Comparison of ENCODE assay signal across 8 mouse cellular contexts in genomic region chr10:125388876-125389786, GRCm38 (mm10). TPM values are rescaled to one million over a fixed set of nuclear protein-coding genes. Genes with fewer than 3 reads are reported as not detected.
A peak's percentile ranks its signal among the peaks of the same experiment; 100 is the strongest.
DNase-seq lines count a peak whose midpoint lies in the region; ATAC-seq and TF ChIP-seq lines count a peak whose summit lies in the region.

Gene Slc16a7 (minus strand): TSS chr10:125389465.

- H3K9me3 ChIP-seq in limb, embryonic 11.5 days (ENCODE audit: control insufficient read depth, low read length), result no peaks in the 10 kb centered on the region
- H3K9me3 ChIP-seq in midbrain, embryonic 12.5 days, result no peaks in the 10 kb centered on the region

- DNase-seq in adrenal gland, adult 18-20 months (ENCODE audit: low spot score in 2 of 2), result peak; percentile 56 to 60
- peak; percentile 82 for DNase-seq in embryo, embryonic 10.5 days (ENCODE audit: low spot score)
- DNase-seq in heart, adult 18-20 months, result peak; percentile 75 to 76
- peak; percentile 80 for DNase-seq in kidney, adult 2 months
- DNase-seq in limb, embryonic 11.5 days (ENCODE audit: low spot score), result peak; percentile 84
- DNase-seq in c-Kit-positive CD71-positive TER-119-positive erythroid progenitor cells, embryonic 14.5 days (ENCODE audit: low spot score), result no peak

- TF ChIP-seq POLR2A in kidney, adult 2 months (IDR thresholded peaks at IDR 0.05; ENCODE audit: low read depth, low read length), result peak; percentile 4
- TF ChIP-seq POLR2A in small intestine, adult 2 months (IDR thresholded peaks at IDR 0.05; ENCODE audit: low read depth, low read length), result no peak

- H3K4me2 ChIP-seq in limb, embryonic 11.5 days (ENCODE audit: low read depth, severe bottlenecking), result peak within 1 kb of the TSS; percentile 64
- H3K4me2 ChIP-seq in midbrain, embryonic 12.5 days (replicated peaks), result peak within 1 kb of the TSS; percentile 79

- H3K27me3 ChIP-seq in kidney, adult 2 months (replicated peaks; ENCODE audit: control insufficient read depth, insufficient read depth, low read length), result no peaks in the 10 kb centered on the region
- no peaks in the 10 kb centered on the region for H3K27me3 ChIP-seq in limb, embryonic 11.5 days (ENCODE audit: control insufficient read depth, insufficient read depth, low read length)
- H3K27me3 ChIP-seq in midbrain, embryonic 12.5 days, result peaks cover 9% of the 10 kb centered on the region
- H3K27me3 ChIP-seq in small intestine, adult 2 months (ENCODE audit: control insufficient read depth, insufficient read depth, low read length), result no peaks in the 10 kb centered on the region

- under 1% methylated on average over 66 of the region's 67 CpGs for WGBS in kidney, adult 2 months
- WGBS in limb, embryonic 11.5 days, result under 1% methylated on average over 64 of the region's 67 CpGs
- WGBS in midbrain, embryonic 12.5 days, result under 1% methylated on average over 66 of the region's 67 CpGs
- WGBS in small intestine, adult 2 months, result under 1% methylated on average over 67 of the region's 67 CpGs

- H3K27ac ChIP-seq in kidney, adult 2 months (ENCODE audit: insufficient read depth, low read depth, low read length), result peak within 1 kb of the TSS; percentile 85
- H3K27ac ChIP-seq in limb, embryonic 11.5 days (replicated peaks; ENCODE audit: low read depth, low read length), result no peak within 1 kb of the TSS
- 0 out of 2 replicates have a peak within 1 kb of the TSS, but pooled peaks have one; percentile 42 for H3K27ac ChIP-seq in midbrain, embryonic 12.5 days (replicated peaks)
- peak within 1 kb of the TSS; percentile 43 for H3K27ac ChIP-seq in small intestine, adult 2 months (ENCODE audit: insufficient read depth, low read depth, low read length)

- peak within 1 kb of the TSS; percentile 61 for H3K9ac ChIP-seq in limb, embryonic 11.5 days (ENCODE audit: low read length)
- H3K9ac ChIP-seq in midbrain, embryonic 12.5 days (replicated peaks), result peak within 1 kb of the TSS; percentile 84

- no peaks in the 10 kb centered on the region for H3K36me3 ChIP-seq in kidney, adult 2 months (ENCODE audit: control insufficient read depth, insufficient read depth, low read length)
- no peaks in the 10 kb centered on the region for H3K36me3 ChIP-seq in limb, embryonic 11.5 days (ENCODE audit: control insufficient read depth, insufficient read depth, low read length)
- no peaks in the 10 kb centered on the region for H3K36me3 ChIP-seq in midbrain, embryonic 12.5 days
- no peaks in the 10 kb centered on the region for H3K36me3 ChIP-seq in small intestine, adult 2 months (ENCODE audit: control insufficient read depth, insufficient read depth, low read length)

- peak; percentile 34; the same call in 1 of the 2 replicates for TF ChIP-seq CTCF in kidney, adult 2 months (conservative IDR thresholded peaks at IDR 0.05; ENCODE audit: insufficient read depth, insufficient read length, low read depth, low read length)
- no peak for TF ChIP-seq CTCF in small intestine, adult 2 months (IDR thresholded peaks at IDR 0.05; ENCODE audit: extremely low read depth, insufficient read length, insufficient replicate concordance, low read depth, low read length)

- peak within 1 kb of the TSS; percentile 73 for H3K4me3 ChIP-seq in kidney, adult 2 months (ENCODE audit: insufficient read depth, low read depth, low read length)
- H3K4me3 ChIP-seq in limb, embryonic 11.5 days (ENCODE audit: low read depth, low read length), result peak within 1 kb of the TSS; percentile 63
- H3K4me3 ChIP-seq in midbrain, embryonic 12.5 days, result peak within 1 kb of the TSS; percentile 74
- peak within 1 kb of the TSS; percentile 68 for H3K4me3 ChIP-seq in small intestine, adult 2 months (ENCODE audit: low read depth, low read length)

- no peaks in the 10 kb centered on the region; the same call in 1 of the 2 replicates for H3K4me1 ChIP-seq in kidney, adult 2 months (ENCODE audit: control insufficient read depth, insufficient read depth, low read length)
- peaks cover 4% of the 10 kb centered on the region for H3K4me1 ChIP-seq in limb, embryonic 11.5 days (ENCODE audit: control insufficient read depth, insufficient read depth, low read length)
- H3K4me1 ChIP-seq in midbrain, embryonic 12.5 days, result peaks cover 6% of the 10 kb centered on the region
- peaks cover 5% of the 10 kb centered on the region for H3K4me1 ChIP-seq in small intestine, adult 2 months (ENCODE audit: control insufficient read depth, insufficient read depth, insufficient read length, low read length)

- peak; percentile 91 for ATAC-seq in limb, embryonic 11.5 days (ENCODE audit: insufficient number of reproducible peaks, low FRiP score, low TSS enrichment, low read depth)
- peak; percentile 95 for ATAC-seq in midbrain, embryonic 12.5 days (ENCODE audit: low FRiP score, low read depth)

RNA-seq across cellular contexts. Expression of gene Slc16a7, which starts in this region (rescaled TPM):
- total RNA-seq in adrenal gland, adult 18-20 months (2021), result 10 to 100 TPM in 1 of 2 experiments, 1 to 10 TPM in 1; 7.8 to 12.8 TPM
- total RNA-seq in heart, adult 18-20 months (2021), result 10 to 100 TPM in 1 of 2 experiments, 1 to 10 TPM in 1; 9.8 to 19.9 TPM
- polyA plus RNA-seq in kidney, adult 2 months (2012; rRNA removed), result 38.7 and 38.9 TPM in 2 replicates
- 4.3 TPM in 2 replicates for polyA plus RNA-seq in limb, embryonic 11.5 days (2014; fragmentation: Nextera tagmentation; extraction: Ambion mirVana)
- polyA plus RNA-seq in midbrain, embryonic 12.5 days (2016; fragmentation: Nextera tagmentation; extraction: Ambion mirVana), result 4.2 and 4.5 TPM in 2 replicates
- 0.46 and 4.8 TPM in 2 replicates for polyA plus RNA-seq in small intestine, adult 2 months (2012; rRNA removed)
